ENCODE assay signal across 16 mouse cellular contexts in the genomic region with DNA sequence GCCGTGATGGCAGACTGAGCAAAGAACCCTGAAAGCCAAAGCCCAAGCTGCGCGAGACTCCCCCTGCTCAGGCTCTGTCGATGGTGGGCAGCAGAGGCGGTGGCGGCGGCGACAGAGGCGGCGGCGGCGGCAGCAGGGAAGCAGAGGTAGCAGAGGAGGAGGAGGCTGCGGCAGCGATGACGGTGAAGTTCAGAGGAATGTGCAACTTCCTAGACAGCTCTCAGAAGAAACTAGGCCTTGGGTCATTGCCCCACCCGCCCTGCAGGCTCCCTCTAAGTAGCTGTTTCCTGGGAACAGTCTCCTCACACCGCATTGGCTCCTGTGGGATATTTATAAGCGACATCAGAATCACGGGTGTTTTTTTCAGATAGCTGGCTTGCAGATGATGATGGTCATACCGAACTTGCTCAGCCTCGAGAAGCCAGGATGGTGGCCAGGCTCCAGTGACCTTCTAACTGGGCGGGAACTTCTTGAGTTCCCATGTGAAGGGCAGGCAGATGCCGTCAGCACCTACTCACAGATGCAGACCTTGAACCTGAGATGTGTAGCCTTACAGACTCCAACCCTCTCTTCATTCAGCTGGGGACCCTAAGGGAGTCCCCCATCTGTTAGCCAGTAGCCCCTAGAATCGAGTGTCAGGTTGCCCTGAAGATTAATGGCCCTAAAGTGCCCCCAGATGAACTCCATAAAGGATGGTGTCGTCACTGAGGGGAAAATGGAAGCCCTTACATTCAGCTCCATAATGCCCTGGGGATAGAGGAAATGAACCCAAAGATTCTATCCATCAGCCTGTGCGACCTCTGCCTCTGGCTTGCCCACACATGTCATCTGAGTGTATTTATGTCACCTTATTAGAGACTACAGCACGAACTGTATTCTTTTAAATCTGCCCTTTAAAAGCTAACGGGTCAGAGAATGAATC. TPM values are rescaled to one million over a fixed set of nuclear protein-coding genes. Genes with fewer than 3 reads are reported as not detected.
A peak's percentile ranks its signal among the peaks of the same experiment; 100 is the strongest.
DNase-seq lines count a peak whose midpoint lies in the region; ATAC-seq and TF ChIP-seq lines count a peak whose summit lies in the region.
"Had no signal": no experiment of that assay in that cellular context is flagged by ENCODE, and none has a peak within 500 bp of the region (broad histone marks: within the 10 kb centered on the region; RNA-seq: fewer than 3 reads in every experiment).

No protein-coding gene starts in this region.

- TF ChIP-seq EP300 in heart, adult 2 months (IDR thresholded peaks at IDR 0.05; ENCODE audit: insufficient read depth, low read depth, low read length) = no peak
- no peak for TF ChIP-seq EP300 in lung, postnatal 0 days (IDR thresholded peaks at IDR 0.05)

- WGBS in heart, embryonic 12.5 days = 48% methylated on average over 28 of the region's 28 CpGs
- WGBS in heart, adult 2 months = 46% methylated on average over 28 of the region's 28 CpGs
- WGBS in lung, postnatal 0 days = 45% methylated on average over 25 of the region's 28 CpGs
- 58% methylated on average over 28 of the region's 28 CpGs for WGBS in hindbrain, embryonic 12.5 days
- 45% methylated on average over 28 of the region's 28 CpGs for WGBS in stomach, embryonic 15.5 days

- no peak overlapping the region for H3K27ac ChIP-seq in heart, embryonic 12.5 days (ENCODE audit: poor library complexity, severe bottlenecking)
- no peak overlapping the region for H3K27ac ChIP-seq in heart, adult 2 months
- H3K27ac ChIP-seq in lung, postnatal 0 days (ENCODE audit: low read length) = no peak overlapping the region
- H3K27ac ChIP-seq in hindbrain, embryonic 12.5 days = peak overlapping the region; percentile 44; the same call in 1 of the 2 replicates
- H3K27ac ChIP-seq in stomach, embryonic 15.5 days = no peak overlapping the region
- H3K27ac ChIP-seq: embryonic facial prominence, embryonic 12.5 days; hindbrain, embryonic 15.5 days; neural tube, embryonic 12.5 days had no signal

- H3K4me1 ChIP-seq in heart, embryonic 12.5 days (replicated peaks) = peaks cover 12% of the 10 kb centered on the region
- no peaks in the 10 kb centered on the region for H3K4me1 ChIP-seq in heart, adult 2 months (ENCODE audit: control insufficient read depth, insufficient read depth, low read length)
- no peaks in the 10 kb centered on the region for H3K4me1 ChIP-seq in lung, postnatal 0 days (ENCODE audit: insufficient read depth, low read depth, low read length)
- H3K4me1 ChIP-seq in hindbrain, embryonic 12.5 days = peaks cover 12% of the 10 kb centered on the region
- H3K4me1 ChIP-seq in stomach, embryonic 15.5 days = peaks cover 7% of the 10 kb centered on the region; the same call in 1 of the 2 replicates

- intact Hi-C loops in heart, adult 2 months (cut with DNase I) = no loop called here
- intact Hi-C loops in left cerebral cortex, postnatal 36 days (cut with DNase I) = loop anchor here (10.0 kb wide), 1 partner anchor 147 kb away; the partner anchor contains the start of gene Degs1

- H3K4me2 ChIP-seq in heart, embryonic 12.5 days = peak overlapping the region; percentile 48
- no peak overlapping the region for H3K4me2 ChIP-seq in lung, postnatal 0 days (replicated peaks; ENCODE audit: low read depth, low read length)
- H3K4me2 ChIP-seq in hindbrain, embryonic 12.5 days (replicated peaks) = no peak overlapping the region
- peak overlapping the region; percentile 21 for H3K4me2 ChIP-seq in stomach, embryonic 15.5 days
- H3K4me2 ChIP-seq: embryonic facial prominence, embryonic 12.5 days; hindbrain, embryonic 15.5 days; neural tube, embryonic 12.5 days had no signal

- ATAC-seq in heart, embryonic 12.5 days (ENCODE audit: insufficient number of reproducible peaks, low FRiP score) = no peak
- ATAC-seq in lung, postnatal 0 days = 0 out of 2 replicates have a peak, but pooled peaks have one; percentile 27
- no peak for ATAC-seq in hindbrain, embryonic 12.5 days (ENCODE audit: low FRiP score)
- ATAC-seq in stomach, embryonic 15.5 days (ENCODE audit: insufficient read depth, low FRiP score, low read depth) = no peak
- ATAC-seq in CD4-positive, CD25-positive, alpha-beta regulatory T cell, adult 4 months = no peak

- no peak overlapping the region; the same call in 1 of the 2 replicates for H3K4me3 ChIP-seq in heart, embryonic 12.5 days
- H3K4me3 ChIP-seq in heart, adult 2 months = no peak overlapping the region
- no peak overlapping the region for H3K4me3 ChIP-seq in lung, postnatal 0 days (ENCODE audit: low read depth, low read length)
- H3K4me3 ChIP-seq in hindbrain, embryonic 12.5 days = no peak overlapping the region
- H3K4me3 ChIP-seq in stomach, embryonic 15.5 days (replicated peaks) = no peak overlapping the region
- H3K4me3 ChIP-seq: embryonic facial prominence, embryonic 12.5 days; hindbrain, embryonic 15.5 days; megakaryocyte, embryonic 14.5 days; neural tube, embryonic 12.5 days had no signal

- TF ChIP-seq CTCF in heart, adult 2 months (IDR thresholded peaks at IDR 0.05) = no peak
- TF ChIP-seq CTCF in lung, postnatal 0 days (IDR thresholded peaks at IDR 0.05) = no peak

- H3K9me3 ChIP-seq in heart, embryonic 12.5 days (replicated peaks) = no peaks in the 10 kb centered on the region
- H3K9me3 ChIP-seq in lung, postnatal 0 days (ENCODE audit: low read length) = no peaks in the 10 kb centered on the region
- H3K9me3 ChIP-seq in hindbrain, embryonic 12.5 days (replicated peaks) = no peaks in the 10 kb centered on the region
- no peaks in the 10 kb centered on the region for H3K9me3 ChIP-seq in stomach, embryonic 15.5 days
- H3K9me3 ChIP-seq: embryonic facial prominence, embryonic 12.5 days; hindbrain, embryonic 15.5 days; megakaryocyte, embryonic 14.5 days; neural tube, embryonic 12.5 days had no signal

- peaks cover 26% of the 10 kb centered on the region for H3K27me3 ChIP-seq in heart, embryonic 12.5 days (replicated peaks)
- H3K27me3 ChIP-seq in heart, adult 2 months (ENCODE audit: control insufficient read depth, insufficient read depth, low read length) = no peaks in the 10 kb centered on the region
- no peaks in the 10 kb centered on the region for H3K27me3 ChIP-seq in lung, postnatal 0 days (replicated peaks; ENCODE audit: insufficient read depth, low read length)
- no peaks in the 10 kb centered on the region for H3K27me3 ChIP-seq in hindbrain, embryonic 12.5 days
- 0 out of 2 replicates have a peak, but pooled peaks cover 3% of the 10 kb centered on the region for H3K27me3 ChIP-seq in stomach, embryonic 15.5 days (replicated peaks)
- H3K27me3 ChIP-seq: embryonic facial prominence, embryonic 12.5 days; hindbrain, embryonic 15.5 days; neural tube, embryonic 12.5 days had no signal

- H3K9ac ChIP-seq in heart, embryonic 12.5 days = no peak overlapping the region
- no peak overlapping the region for H3K9ac ChIP-seq in heart, adult 2 months (ENCODE audit: low read depth, low read length)
- H3K9ac ChIP-seq in lung, postnatal 0 days (replicated peaks; ENCODE audit: low read depth) = no peak overlapping the region
- no peak overlapping the region for H3K9ac ChIP-seq in hindbrain, embryonic 12.5 days
- H3K9ac ChIP-seq in stomach, embryonic 15.5 days = no peak overlapping the region
- H3K9ac ChIP-seq: embryonic facial prominence, embryonic 12.5 days; hindbrain, embryonic 15.5 days; neural tube, embryonic 12.5 days had no signal

- no peak for DNase-seq in heart, adult 2 months
- peak; percentile 53 for DNase-seq in lung, postnatal 0 days (ENCODE audit: low spot score)
- no peak for DNase-seq in lung, postnatal 4 days
- no peak for DNase-seq in left cerebral cortex, postnatal 36 days (ENCODE audit: low spot score in 2 of 2)
- DNase-seq: right cerebral cortex, postnatal 25 days; thymus, adult 18-20 months had no signal

- H3K79me2 ChIP-seq in heart, adult 2 months (replicated peaks; ENCODE audit: control insufficient read depth, insufficient read depth, low read length) = no peaks in the 10 kb centered on the region

- H3K36me3 ChIP-seq in heart, embryonic 12.5 days = peaks cover 4% of the 10 kb centered on the region
- no peaks in the 10 kb centered on the region for H3K36me3 ChIP-seq in heart, adult 2 months (ENCODE audit: control insufficient read depth, insufficient read depth, low read length)
- H3K36me3 ChIP-seq in lung, postnatal 0 days (ENCODE audit: insufficient read depth, low read length) = no peaks in the 10 kb centered on the region
- no peaks in the 10 kb centered on the region for H3K36me3 ChIP-seq in hindbrain, embryonic 12.5 days
- H3K36me3 ChIP-seq in stomach, embryonic 15.5 days = peaks cover 3% of the 10 kb centered on the region; the same call in 1 of the 2 replicates

- TF ChIP-seq POLR2A in heart, adult 2 months (IDR thresholded peaks at IDR 0.05; ENCODE audit: insufficient read depth, low read depth, low read length) = no peak

RNA-seq across cellular contexts. Expression of gene Srp9, which starts 12.9 kb away (rescaled TPM):
- polyA plus RNA-seq in heart, embryonic 12.5 days (2016; fragmentation: Nextera tagmentation; extraction: Ambion mirVana) = 122 and 123 TPM in 2 replicates
- total RNA-seq in heart, adult 2 months (2021) = 10 to 100 TPM; 40.5 to 47.6 TPM
- polyA plus RNA-seq in heart, adult 2 months (2012; rRNA removed) = 29.4 and 39.0 TPM in 2 replicates
- polyA plus RNA-seq in lung, postnatal 0 days (2015; fragmentation: Nextera tagmentation; extraction: Ambion mirVana) = 146 and 148 TPM in 2 replicates
- polyA plus RNA-seq in hindbrain, embryonic 12.5 days (2016; fragmentation: Nextera tagmentation; extraction: Ambion mirVana) = 158 and 167 TPM in 2 replicates
- 158 and 161 TPM in 2 replicates for polyA plus RNA-seq in stomach, embryonic 15.5 days (2015; fragmentation: Nextera tagmentation; extraction: Ambion mirVana)
- total RNA-seq in left cerebral cortex, postnatal 36 days (2021) = 10 to 100 TPM; 61.0 to 63.4 TPM
- polyA plus RNA-seq in CD4-positive, CD25-positive, alpha-beta regulatory T cell, adult 4 months (2017; shearing (Covaris generic)) = 100 to 1,000 TPM; 114 to 148 TPM

RNA-seq across cellular contexts. Expression of gene Vmn1r1, which starts 26.8 kb away (rescaled TPM):
- not detected in 2 replicates for polyA plus RNA-seq in heart, embryonic 12.5 days (2016; fragmentation: Nextera tagmentation; extraction: Ambion mirVana)
- total RNA-seq in heart, adult 2 months (2021) = not detected
- polyA plus RNA-seq in heart, adult 2 months (2012; rRNA removed) = not detected in 2 replicates
- not detected in 2 replicates for polyA plus RNA-seq in lung, postnatal 0 days (2015; fragmentation: Nextera tagmentation; extraction: Ambion mirVana)
- not detected in 2 replicates for polyA plus RNA-seq in hindbrain, embryonic 12.5 days (2016; fragmentation: Nextera tagmentation; extraction: Ambion mirVana)
- not detected in 2 replicates for polyA plus RNA-seq in stomach, embryonic 15.5 days (2015; fragmentation: Nextera tagmentation; extraction: Ambion mirVana)
- not detected for total RNA-seq in left cerebral cortex, postnatal 36 days (2021)
- under 1 TPM in 1 of 2 experiments, not detected in 1; 0.11 TPM for polyA plus RNA-seq in CD4-positive, CD25-positive, alpha-beta regulatory T cell, adult 4 months (2017; shearing (Covaris generic))
- total RNA-seq: layer of hippocampus, adult 8-10 months; liver, adult 2 months had no signal
- polyA plus RNA-seq: embryonic facial prominence, embryonic 12.5 days; hindbrain, embryonic 15.5 days; liver, adult 2 months; neural tube, embryonic 12.5 days had no signal

Comparison
In these comparisons a context has a peak if more than half of its experiments do, and no peak if none do; other contexts are left out.
1. H3K4me2 ChIP-seq: peak in heart, embryonic 12.5 days (single experiment) and stomach, embryonic 15.5 days (single experiment); none in lung, postnatal 0 days (single experiment) and hindbrain, embryonic 12.5 days (single experiment).